Mouse (Mus musculus) gastrocnemius, postnatal 14 days (tissue): ENCODE results near the gene Rasal3. TPM values are rescaled to one million over a fixed set of nuclear protein-coding genes. Genes with fewer than 3 reads are reported as not detected.

Source experiments
- DNase-seq: peaks from one replicate; pipeline ENCODE4 v3.0.0; 2021; ENCODE audit warnings: mixed read lengths
- intact Hi-C: fragments of 180-260 bp; cut with DNase I; formaldehyde crosslinking; loops from one replicate; pipeline ENCODE4 v1.15.1; 2025; ENCODE audit warnings: low total_unique reads
- long read RNA-seq, 2 experiments: library from polyadenylated mRNA; stranded (forward); transcript quantifications; one replicate each; pipeline ENCODE4 v2.0.0; 2021
- total RNA-seq, 2 experiments: library from RNA; stranded (reverse); gene quantifications; 2 replicates each; pipeline ENCODE4 v1.2.3; 2021

The Rasal3 gene
- total RNA-seq: under 1 TPM in 1 of 2 experiments, not detected in 1; 0.14 TPM
- long read RNA-seq, experiment 1: 0 reads
- long read RNA-seq, experiment 2: 0 reads

GRCm38 (mm10) chr17:32403417-32403816 is at the start of gene Rasal3:
Gene Rasal3, minus strand, starts transcription at chr17:32403583.
- DNase-seq: no peak
- intact Hi-C loops: no loop called here

- intact Hi-C loops: no loop called here
- DNase-seq: peak; percentile 29
Measured at GRCm38 (mm10) chr17:32452482-32452881, 49.1 kb upstream of the Rasal3 start, which contains the start of gene Cyp4f39. Gene Cyp4f39, plus strand, starts transcription at chr17:32452723.

GRCm38 (mm10) chr17:32450844-32451537 is 47.6 kb upstream of the Rasal3 start:
- no peak for DNase-seq

GRCm38 (mm10) chr17:32449042-32449441 is 45.7 kb upstream of the Rasal3 start:
- intact Hi-C loops: no loop called here
- DNase-seq: no peak

More at GRCm38 (mm10) chr17:32450844-32451537, 47.6 kb upstream of the Rasal3 start:
- intact Hi-C loops: no loop called here

GRCm38 (mm10) chr17:32447195-32447594 is 43.8 kb upstream of the Rasal3 start:
- no peak for DNase-seq
- intact Hi-C loops: no loop called here

GRCm38 (mm10) chr17:32445016-32445415 is 41.6 kb upstream of the Rasal3 start:
- peak; percentile 31 for DNase-seq
- intact Hi-C loops: no loop called here

GRCm38 (mm10) chr17:32443245-32443644 is 39.9 kb upstream of the Rasal3 start:
- no peak for DNase-seq
- intact Hi-C loops: no loop called here

GRCm38 (mm10) chr17:32437106-32437505 is 33.7 kb upstream of the Rasal3 start:
- intact Hi-C loops: no loop called here
- no peak for DNase-seq

- no peak for DNase-seq
- intact Hi-C loops: no loop called here
Measured at GRCm38 (mm10) chr17:32435151-32435550, 31.8 kb upstream of the Rasal3 start.

GRCm38 (mm10) chr17:32434324-32434723 is 30.9 kb upstream of the Rasal3 start:
- intact Hi-C loops: loop anchor here (5.0 kb wide), 1 partner anchor 87 kb away; no protein-coding TSS in a partner anchor
- no peak for DNase-seq

GRCm38 (mm10) chr17:32431972-32432371 is 28.6 kb upstream of the Rasal3 start:
- intact Hi-C loops: loop anchor here (5.0 kb wide), 1 partner anchor 85 kb away; no protein-coding TSS in a partner anchor
- DNase-seq: no peak

- no peak for DNase-seq
- intact Hi-C loops: no loop called here
Measured at GRCm38 (mm10) chr17:32426610-32427009, 23.2 kb upstream of the Rasal3 start.

- intact Hi-C loops: no loop called here
- DNase-seq: no peak
Measured at GRCm38 (mm10) chr17:32424034-32424433, 20.7 kb upstream of the Rasal3 start, which contains the start of gene Pglyrp2. Gene Pglyrp2, minus strand, starts transcription at chr17:32424167.

- no peak for DNase-seq
Measured at GRCm38 (mm10) chr17:32420781-32421180, 17.4 kb upstream of the Rasal3 start.

GRCm38 (mm10) chr17:32419989-32420388 is 16.6 kb upstream of the Rasal3 start:
- DNase-seq: no peak
- intact Hi-C loops: no loop called here

More at GRCm38 (mm10) chr17:32420781-32421180, 17.4 kb upstream of the Rasal3 start:
- intact Hi-C loops: no loop called here

GRCm38 (mm10) chr17:32416771-32417170 is 13.4 kb upstream of the Rasal3 start:
- intact Hi-C loops: no loop called here
- no peak for DNase-seq

GRCm38 (mm10) chr17:32415417-32416020 is 12.1 kb upstream of the Rasal3 start:
- intact Hi-C loops: no loop called here
- DNase-seq: no peak

GRCm38 (mm10) chr17:32411898-32412297 is 8.5 kb upstream of the Rasal3 start:
- intact Hi-C loops: no loop called here
- no peak for DNase-seq

GRCm38 (mm10) chr17:32402779-32403157 is 615 bp downstream of the Rasal3 start:
- DNase-seq: no peak
- intact Hi-C loops: no loop called here

GRCm38 (mm10) chr17:32402011-32402778 is 1.2 kb downstream of the Rasal3 start:
- no peak for DNase-seq
- intact Hi-C loops: no loop called here
